Mouse (Mus musculus): ENCODE data around the gene Gm10330. TPM values are rescaled to one million over a fixed set of nuclear protein-coding genes. Genes with fewer than 3 reads are reported as not detected.
"Not testable (repeated sequence)": the region's sequence is repeated elsewhere in the genome, so short reads cannot be mapped to it uniquely, and the experiment has no call there.

Gm10330 gene
- total RNA-seq (2014; rRNA removed; ENCODE audit: low replicate concordance), result not detected in 2 replicates
- 0.08 TPM in 1 of 2 replicates, not detected in the other for polyA plus RNA-seq (2015; fragmentation: Nextera tagmentation; extraction: Ambion mirVana)

GRCm38 (mm10) chr12:23780165-23780564, at the start of gene Gm10330:
TSS of gene Gm10330 (minus strand) at chr12:23780265.
- WGBS, result 89% methylated on average over 1 of the region's 1 CpGs
- not testable (repeated sequence) for H3K4me1 ChIP-seq (ENCODE audit: control insufficient read depth, insufficient read depth); H3K9me3 ChIP-seq (replicated peaks; ENCODE audit: control insufficient read depth, low read length); ATAC-seq (ENCODE audit: insufficient read depth, low read depth); H3K36me3 ChIP-seq (replicated peaks; ENCODE audit: control insufficient read depth, insufficient read depth, low read length); H3K27me3 ChIP-seq (ENCODE audit: control insufficient read depth, insufficient read depth, low read length); H3K4me2 ChIP-seq (ENCODE audit: low read depth, low read length); H3K9ac ChIP-seq (replicated peaks; ENCODE audit: low read depth, low read length); H3K27ac ChIP-seq (ENCODE audit: low read depth); H3K4me3 ChIP-seq (ENCODE audit: low read depth, low read length); DNase-seq (ENCODE audit: low spot score)

GRCm38 (mm10) chr12:23800776-23801175, 20.7 kb upstream of the Gm10330 start:
- not testable (repeated sequence) for ATAC-seq (ENCODE audit: insufficient read depth, low read depth); H3K4me3 ChIP-seq (ENCODE audit: low read depth, low read length); H3K9me3 ChIP-seq (replicated peaks; ENCODE audit: control insufficient read depth, low read length); H3K4me1 ChIP-seq (ENCODE audit: control insufficient read depth, insufficient read depth); H3K4me2 ChIP-seq (ENCODE audit: low read depth, low read length); H3K9ac ChIP-seq (replicated peaks; ENCODE audit: low read depth, low read length); DNase-seq (ENCODE audit: low spot score); H3K36me3 ChIP-seq (replicated peaks; ENCODE audit: control insufficient read depth, insufficient read depth, low read length); H3K27ac ChIP-seq (ENCODE audit: low read depth); H3K27me3 ChIP-seq (ENCODE audit: control insufficient read depth, insufficient read depth, low read length)
- 12% methylated on average over 35 of the region's 43 CpGs for WGBS

GRCm38 (mm10) chr12:23800366-23800765, 20.3 kb upstream of the Gm10330 start:
- H3K4me2 ChIP-seq (ENCODE audit: low read depth, low read length); ATAC-seq (ENCODE audit: insufficient read depth, low read depth): not testable (repeated sequence)

More at GRCm38 (mm10) chr12:23800366-23800765, 20.3 kb upstream of the Gm10330 start:
- H3K27ac ChIP-seq (ENCODE audit: low read depth); H3K27me3 ChIP-seq (ENCODE audit: control insufficient read depth, insufficient read depth, low read length); H3K4me3 ChIP-seq (ENCODE audit: low read depth, low read length); H3K9me3 ChIP-seq (replicated peaks; ENCODE audit: control insufficient read depth, low read length); H3K4me1 ChIP-seq (ENCODE audit: control insufficient read depth, insufficient read depth); H3K9ac ChIP-seq (replicated peaks; ENCODE audit: low read depth, low read length); DNase-seq (ENCODE audit: low spot score); H3K36me3 ChIP-seq (replicated peaks; ENCODE audit: control insufficient read depth, insufficient read depth, low read length): not testable (repeated sequence)
- 13% methylated on average over 21 of the region's 48 CpGs for WGBS
